Mouse (Mus musculus) heart, postnatal 0 days (tissue): ENCODE measurements around the gene Tet3.

ENCODE experiments used
- CTCF ChIP-seq: IDR thresholded peaks from 2 replicates; pipeline ENCODE4 v1.5.1; 2016; ENCODE audit warnings: antibody characterized with exemption, control low read depth, low read depth
- EP300 ChIP-seq: IDR thresholded peaks from 2 replicates; pipeline ENCODE4 v1.6.1; 2016; ENCODE audit warnings: antibody characterized with exemption, low read depth

DNA sequence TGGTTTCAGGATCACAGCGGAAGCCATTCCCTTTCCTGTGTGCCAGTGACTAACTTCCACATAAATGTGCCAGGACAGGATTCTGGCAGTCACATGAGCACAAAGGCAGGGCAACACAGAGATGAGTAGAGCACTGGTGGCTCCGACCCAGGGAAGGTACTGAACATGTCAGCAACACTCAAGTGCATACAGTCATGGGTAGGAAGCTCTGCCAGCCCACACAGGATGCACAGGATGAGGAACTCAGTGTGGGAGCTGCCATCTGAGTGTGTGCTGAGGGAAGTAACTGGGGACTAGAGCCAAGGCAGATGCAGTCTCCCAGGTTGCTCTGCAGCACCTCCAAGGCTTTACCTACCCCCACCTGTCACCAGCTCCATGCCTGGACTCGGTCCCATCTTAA lies 43.8 kb upstream of the Tet3 start:
- no peak for TF ChIP-seq EP300
- TF ChIP-seq CTCF = no peak
